Mouse (Mus musculus): ENCODE results near the gene BC048562. TPM values are rescaled to one million over a fixed set of nuclear protein-coding genes. Genes with fewer than 3 reads are reported as not detected.

Gene BC048562
- total RNA-seq, 2 experiments from 2014 or later = not detected

DNA sequence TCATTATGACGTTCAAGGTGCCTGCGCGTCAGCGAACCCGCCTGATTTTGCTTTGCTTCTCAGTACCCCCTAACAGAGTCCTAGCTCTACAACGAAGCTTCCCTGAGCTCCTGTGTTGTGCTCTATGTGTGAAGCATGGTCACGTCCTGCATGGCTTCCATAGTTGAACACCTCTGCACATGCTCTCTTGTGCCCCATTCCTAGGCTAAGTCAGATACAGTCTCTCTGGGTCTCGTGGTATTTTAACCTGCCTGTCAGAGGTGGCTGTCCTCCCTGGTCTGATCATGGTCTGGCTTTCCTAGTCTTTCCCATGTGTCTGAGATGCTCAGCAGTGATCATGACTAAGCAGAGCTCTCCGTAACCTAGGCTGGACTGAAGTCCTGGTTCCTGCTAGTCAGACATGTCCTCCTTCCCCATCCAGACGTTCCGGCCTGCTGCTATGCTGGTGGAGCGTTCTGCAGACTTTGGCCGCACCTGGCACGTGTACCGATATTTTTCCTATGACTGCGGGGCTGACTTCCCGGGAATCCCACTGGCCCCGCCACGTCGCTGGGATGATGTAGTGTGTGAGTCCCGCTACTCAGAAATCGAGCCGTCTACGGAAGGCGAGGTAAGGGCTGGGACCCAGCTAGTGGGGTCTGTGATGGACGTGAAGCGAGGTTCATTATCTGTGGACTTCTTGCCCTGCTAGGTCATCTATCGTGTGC is 44.7 kb downstream of the BC048562 start:
- DNase-seq = peak in 1 of 2 experiments; percentile 47

DNA sequence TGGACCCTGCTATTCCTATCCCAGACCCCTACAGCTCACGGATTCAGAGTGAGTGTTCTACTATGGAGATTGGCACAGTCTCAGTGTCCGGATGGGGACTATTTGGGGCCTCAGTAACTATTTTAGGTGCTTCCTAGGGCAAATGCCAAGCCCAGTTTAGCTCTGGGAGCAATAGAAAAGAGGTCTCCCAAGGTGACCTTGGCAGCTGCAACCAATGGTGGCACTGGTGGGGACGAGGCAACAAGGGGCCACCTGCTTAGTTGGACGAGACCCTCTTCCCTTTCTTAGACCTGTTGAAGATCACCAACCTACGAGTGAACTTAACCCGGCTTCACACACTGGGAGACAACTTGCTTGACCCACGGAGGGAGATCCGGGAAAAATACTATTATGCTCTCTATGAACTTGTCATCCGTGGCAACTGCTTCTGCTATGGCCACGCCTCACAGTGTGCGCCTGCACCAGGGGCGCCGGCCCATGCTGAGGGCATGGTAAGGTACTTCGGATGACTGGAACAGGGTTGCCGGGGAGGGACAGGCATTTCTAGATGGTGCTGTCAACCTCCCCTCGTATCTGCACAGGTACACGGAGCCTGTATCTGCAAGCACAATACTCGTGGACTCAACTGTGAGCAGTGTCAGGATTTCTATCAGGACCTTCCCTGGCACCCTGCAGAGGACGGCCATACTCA is 45.4 kb downstream of the BC048562 start:
- DNase-seq = peak; percentile 63 to 71

DNA sequence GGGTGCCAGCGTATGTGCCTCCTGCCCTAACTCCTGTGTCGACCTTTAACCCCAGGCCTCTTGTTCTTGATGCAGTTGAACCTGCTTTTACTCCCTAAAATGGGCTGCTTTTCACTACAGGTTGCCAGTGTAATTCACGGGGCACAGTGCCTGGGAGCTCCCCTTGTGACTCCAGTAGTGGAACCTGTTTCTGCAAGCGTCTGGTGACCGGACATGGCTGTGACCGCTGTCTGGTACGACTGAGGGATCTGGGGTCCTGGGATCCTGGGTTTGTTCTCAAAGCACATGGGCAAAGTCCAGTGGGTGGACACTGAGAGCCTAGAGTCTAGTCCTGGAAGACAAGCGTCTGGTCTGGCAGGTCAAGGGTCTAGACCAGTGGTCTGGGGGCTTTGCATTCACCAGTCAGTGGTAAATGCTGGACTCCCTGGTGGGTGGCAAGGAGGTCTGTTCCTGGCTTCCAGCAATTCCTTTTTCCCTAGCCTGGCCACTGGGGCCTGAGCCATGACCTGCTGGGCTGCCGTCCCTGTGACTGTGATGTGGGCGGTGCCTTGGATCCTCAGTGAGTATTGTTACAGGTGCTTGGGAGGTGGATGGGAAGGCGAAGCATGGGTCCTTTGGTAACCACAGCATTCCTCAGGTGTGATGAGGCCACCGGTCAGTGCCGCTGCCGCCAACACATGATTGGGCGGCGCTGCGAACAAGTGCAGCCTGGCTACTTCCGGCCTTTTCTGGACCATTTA is 46.9 kb downstream of the BC048562 start:
- no peak for DNase-seq

DNA sequence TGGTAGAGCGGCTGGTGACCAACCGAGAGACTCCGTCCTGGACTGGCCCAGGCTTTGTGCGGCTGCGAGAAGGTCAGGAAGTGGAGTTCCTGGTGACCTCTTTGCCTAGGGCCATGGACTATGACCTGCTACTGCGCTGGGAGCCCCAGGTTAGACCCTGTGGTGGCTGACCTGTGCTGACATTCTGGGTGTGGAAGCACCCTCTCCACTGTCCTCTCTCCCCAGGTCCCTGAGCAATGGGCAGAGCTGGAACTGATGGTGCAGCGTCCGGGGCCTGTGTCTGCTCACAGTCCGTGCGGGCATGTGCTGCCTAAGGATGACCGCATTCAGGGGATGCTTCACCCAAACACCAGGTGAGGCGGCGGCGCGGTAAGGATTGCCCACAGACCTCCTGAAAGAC is 47.7 kb downstream of the BC048562 start:
- DNase-seq = peak in 1 of 2 experiments; percentile 2

DNA sequence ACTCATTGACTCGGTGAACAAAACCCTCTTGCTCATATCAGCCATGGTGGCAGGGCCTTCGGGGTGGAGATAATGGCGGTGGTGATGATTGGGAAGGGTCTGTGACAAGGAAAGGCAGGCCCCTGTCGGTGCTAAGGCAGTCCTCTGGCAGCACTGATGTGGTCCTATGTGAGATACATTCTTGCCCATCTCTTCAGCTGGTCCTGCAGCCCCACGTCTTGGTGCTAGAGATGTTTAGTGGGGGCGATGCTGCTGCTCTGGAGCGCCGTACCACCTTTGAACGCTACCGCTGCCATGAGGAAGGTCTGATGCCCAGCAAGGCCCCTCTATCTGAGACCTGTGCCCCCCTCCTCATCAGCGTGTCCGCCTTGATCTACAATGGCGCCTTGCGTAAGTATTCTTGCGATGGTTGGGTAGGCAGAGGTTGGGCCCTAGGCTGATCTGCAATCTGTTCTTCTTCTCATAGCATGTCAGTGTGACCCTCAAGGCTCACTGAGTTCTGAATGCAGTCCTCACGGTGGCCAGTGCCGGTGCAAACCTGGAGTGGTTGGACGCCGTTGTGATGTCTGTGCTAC is 49.1 kb downstream of the BC048562 start:
- DNase-seq = peak in 1 of 2 experiments; percentile 0

DNA sequence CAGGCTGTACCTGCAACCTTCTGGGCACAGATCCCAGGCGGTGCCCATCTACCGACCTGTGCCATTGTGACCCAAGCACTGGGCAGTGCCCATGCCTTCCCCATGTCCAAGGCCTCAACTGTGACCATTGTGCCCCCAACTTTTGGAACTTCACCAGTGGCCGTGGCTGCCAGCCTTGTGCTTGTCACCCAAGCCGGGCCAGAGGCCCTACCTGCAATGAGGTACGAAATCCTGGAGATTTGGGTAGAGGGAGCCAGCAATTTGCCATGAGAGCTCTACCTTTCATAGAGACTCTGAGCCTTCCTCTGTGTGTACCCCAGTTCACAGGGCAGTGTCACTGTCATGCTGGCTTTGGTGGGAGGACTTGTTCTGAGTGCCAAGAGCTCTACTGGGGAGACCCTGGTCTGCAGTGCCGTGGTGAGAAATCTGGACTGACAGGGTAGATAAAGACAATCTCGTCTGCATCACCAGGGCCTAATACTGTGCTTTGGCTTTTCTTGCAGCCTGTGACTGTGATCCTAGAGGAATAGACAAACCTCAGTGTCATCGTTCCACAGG is 50.8 kb downstream of the BC048562 start:
- no peak for DNase-seq

DNA sequence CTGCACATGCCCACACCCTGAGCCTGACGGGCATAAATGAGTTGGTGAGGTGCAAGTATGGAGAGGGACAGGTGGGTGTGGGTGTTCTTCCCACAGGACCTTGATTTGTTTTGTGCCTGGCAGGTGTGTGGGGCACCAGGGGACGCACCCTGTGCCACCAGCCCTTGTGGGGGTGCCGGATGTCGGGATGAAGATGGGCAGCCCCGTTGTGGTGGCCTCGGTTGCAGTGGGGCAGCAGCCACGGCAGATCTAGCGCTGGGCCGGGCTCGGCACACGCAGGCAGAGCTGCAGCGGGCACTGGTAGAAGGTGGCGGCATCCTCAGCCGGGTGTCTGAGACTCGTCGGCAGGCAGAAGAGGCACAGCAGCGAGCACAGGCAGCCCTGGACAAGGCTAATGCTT is 52.1 kb downstream of the BC048562 start:
- no peak for DNase-seq

DNA sequence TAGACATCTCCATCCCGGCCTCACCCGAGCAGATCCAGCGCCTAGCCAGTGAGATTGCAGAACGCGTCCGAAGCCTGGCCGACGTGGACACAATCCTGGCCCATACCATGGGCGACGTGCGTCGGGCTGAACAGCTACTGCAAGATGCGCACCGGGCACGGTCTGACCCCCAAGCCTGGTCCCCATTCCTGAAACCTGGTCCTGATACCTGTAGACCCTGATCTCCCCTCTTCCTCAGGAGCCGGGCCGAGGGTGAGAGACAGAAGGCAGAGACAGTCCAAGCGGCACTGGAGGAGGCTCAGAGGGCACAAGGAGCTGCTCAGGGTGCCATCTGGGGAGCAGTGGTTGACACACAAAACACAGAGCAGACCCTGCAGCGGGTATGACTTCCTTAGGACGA is 52.9 kb downstream of the BC048562 start:
- no peak for DNase-seq

DNA sequence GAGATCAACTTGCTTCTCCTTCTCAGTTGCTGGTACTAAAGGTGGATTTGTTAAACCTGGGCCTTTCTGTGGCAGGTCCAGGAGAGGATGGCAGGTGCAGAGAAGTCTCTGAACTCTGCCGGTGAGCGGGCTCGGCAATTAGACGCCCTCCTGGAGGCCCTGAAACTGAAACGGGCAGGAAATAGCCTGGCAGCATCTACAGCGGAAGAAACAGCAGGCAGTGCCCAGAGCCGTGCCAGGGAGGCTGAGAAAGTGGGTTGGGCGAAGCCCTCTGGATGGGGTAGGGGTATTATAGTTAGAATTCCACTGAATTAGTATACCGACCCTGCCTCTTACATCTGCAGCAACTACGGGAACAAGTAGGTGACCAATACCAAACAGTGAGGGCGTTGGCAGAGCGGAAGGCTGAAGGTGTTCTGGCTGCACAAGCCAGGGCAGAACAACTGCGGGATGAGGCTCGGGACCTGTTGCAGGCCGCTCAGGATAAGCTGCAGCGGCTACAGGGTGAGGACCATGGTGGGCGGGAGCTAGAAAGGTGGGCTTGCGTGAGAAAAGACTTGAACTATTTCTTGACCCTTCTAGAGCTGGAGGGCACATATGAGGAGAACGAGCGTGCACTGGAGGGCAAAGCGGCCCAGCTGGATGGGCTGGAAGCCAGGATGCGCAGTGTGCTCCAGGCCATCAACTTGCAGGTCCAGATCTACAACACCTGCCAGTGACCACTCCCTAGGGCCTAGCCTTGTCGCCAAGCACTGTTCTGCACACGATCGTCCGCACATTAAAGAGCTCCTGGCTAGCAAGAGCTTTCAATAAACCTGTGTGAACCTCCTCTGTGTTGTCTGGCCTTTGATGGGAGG is 53.6 kb downstream of the BC048562 start:
- DNase-seq = no peak

DNA sequence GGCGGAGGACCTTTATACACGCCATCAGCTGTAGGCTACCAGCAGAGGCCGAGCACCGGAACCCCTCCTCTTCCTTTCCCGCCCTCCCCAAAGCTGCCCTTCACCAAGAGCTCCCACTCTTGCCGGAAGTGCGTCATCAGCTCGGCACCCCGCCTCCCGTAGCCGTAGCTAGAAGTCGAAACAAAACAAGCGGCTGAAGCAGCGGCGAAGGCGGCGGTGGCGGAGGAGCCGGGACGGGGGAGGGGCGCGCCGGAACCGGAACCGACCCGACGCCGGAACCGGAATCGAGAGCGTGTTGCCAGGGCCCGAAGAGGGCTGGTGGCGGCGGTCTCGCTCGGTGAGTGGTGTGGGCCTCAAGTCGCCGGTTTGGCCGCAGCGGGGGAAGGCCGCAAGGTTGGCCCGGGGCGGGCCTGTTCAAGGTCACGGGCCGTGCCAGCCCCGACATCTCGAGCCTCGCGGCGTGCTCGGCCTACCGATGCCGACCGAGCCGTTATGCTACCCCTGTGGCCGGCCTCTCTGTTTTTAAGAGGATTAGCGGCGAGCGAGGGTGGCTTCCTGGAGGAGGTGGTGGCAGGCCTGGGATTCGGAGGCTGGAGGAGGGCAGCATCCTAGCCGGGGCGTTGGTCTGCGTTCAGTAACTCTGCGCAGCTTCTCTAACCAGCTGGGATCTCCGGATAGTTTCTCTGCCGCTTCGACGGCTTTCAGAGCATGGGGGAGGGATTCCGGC is 54.4 kb downstream of the BC048562 start, which contains the start of gene Usp19:
Usp19 (plus strand) TSS at position 44 of the 727 bp plus-strand sequence.
- peak; percentile 96 to 98 for DNase-seq

DNA sequence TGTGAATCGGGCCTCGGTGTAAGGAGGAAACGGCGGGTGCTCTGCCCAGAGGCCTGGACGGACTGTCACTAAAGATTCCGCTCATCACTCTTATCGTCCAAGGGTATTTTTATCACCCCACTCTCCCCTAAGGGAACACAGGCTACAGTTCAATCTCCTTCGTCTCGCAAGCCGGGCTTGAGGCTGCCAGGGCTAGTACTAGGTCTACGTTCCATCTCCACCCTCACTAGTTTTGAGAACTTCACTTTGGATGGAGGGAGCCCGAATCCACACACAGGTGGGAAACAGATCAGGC is 55.0 kb downstream of the BC048562 start:
- DNase-seq = no peak

DNA sequence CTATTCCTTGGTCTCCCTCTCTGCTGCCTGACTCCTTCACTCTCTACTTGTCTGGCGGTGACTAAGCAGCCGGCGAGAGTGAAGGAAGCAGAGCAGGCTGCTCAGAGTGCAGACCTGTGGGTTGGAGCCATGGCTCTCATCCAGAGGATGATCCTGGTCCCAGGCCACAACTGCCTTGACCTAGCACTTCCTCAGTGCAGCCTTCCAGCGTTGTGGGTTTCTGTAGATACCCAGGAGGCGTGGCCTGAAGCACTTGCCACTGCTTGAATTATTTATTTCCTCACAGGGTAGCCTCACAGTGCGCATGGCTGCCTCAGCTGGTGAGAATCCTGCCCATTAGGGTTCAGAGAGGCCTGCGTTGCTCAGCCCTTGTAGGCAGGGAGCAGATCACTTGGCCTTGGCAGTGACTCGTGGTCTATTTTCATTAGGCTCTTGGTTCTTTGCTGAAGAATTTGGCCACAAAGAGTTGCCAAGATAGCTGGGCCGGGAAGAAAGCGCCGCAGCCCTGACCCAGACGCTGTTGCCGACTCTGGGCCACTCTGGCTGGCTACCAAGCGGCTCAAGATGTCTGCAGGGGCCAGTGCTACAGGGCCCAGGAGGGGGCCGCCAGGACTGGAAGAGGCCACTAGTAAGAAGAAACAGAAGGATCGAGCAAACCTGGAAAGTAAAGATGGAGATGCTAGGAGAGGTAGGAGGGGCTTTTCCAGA is 55.9 kb downstream of the BC048562 start:
- DNase-seq = peak; percentile 36 to 57

DNA sequence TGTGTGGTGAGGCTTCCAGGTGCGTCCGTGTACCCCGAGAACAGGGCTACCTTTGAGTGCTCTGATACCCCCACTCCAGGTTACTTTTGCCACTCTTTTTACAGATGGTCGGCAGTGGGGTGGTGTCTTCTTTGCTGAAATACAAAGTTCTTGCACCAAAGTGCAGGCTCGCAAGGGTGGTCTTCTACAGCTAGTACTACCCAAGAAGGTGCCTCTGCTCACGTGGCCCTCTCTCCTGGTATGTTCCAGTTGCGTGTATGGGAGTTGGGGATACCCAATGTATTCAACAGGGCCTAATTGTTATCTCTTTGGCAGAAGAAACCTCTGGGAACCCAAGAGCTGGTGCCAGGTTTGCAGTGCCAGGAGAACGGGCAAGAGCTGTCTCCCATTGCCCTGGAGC is 57.0 kb downstream of the BC048562 start:
- no peak for DNase-seq

DNA sequence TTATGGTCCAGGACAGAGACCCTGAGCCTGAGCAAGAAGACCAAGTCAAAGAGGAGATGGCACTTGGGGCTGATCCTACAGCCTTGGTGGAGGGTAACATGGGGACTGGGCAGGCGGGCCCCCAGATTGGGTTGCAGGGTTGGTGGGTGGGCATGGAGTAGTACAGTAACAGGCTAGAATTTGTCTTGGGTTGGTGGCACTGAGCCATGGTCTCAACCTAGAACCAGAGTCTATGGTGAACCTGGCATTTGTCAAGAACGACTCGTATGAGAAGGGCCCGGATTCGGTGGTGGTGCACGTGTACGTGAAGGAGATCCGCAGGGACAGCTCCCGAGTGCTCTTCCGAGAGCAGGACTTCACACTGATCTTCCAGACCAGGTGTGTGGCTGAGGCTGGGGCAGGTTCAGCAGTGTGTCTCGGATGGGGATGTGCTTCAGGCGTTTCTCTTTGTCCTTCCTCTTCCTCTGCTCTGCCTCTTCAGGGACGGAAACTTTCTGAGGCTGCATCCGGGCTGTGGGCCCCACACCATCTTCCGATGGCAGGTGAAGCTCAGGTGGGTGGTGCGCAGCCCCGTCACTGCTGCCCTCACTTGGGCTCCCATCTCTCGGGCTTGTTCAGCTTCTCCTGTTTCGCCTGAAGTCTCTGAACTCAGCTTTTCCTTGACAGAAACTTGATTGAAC is 58.0 kb downstream of the BC048562 start:
- no peak for DNase-seq

DNA sequence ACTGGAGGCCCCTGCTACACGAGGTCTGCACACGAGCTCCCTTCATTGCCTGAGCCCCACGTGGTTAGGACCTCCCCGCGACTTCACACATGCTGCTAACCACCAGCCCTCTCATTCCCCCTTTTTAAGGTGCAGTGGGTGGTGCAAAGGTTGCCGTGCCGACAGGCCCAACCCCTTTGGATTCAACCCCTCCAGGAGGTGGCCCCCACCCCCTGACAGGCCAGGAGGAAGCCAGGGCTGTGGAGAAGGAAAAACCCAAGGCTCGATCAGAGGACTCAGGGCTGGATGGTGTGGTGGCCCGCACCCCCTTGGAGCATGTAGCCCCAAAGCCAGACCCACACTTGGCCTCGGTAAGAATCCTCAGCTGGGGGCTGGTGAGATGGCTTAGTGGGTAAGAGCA is 58.6 kb downstream of the BC048562 start:
- DNase-seq = no peak

Measured in heart, adult 18-20 months (tissue).